Mouse (Mus musculus): ENCODE data around the gene Pex11b.

- no peak for TF ChIP-seq CTCF (IDR thresholded peaks at IDR 0.05; ENCODE audit: borderline replicate concordance, insufficient read depth, low read depth, low read length)
- no peak for TF ChIP-seq POLR2A (IDR thresholded peaks at IDR 0.05; ENCODE audit: borderline replicate concordance, insufficient read depth, low read length)
Measured at GRCm38 (mm10) chr3:96601941-96602703, 33.1 kb upstream of the Pex11b start.

Data from cerebellum, adult 2 months (tissue).